19 mouse cellular contexts compared by ENCODE assay signal in genomic region chr6:22635141-22635540, GRCm38 (mm10).
"Had no signal": no experiment of that assay in that cellular context is flagged by ENCODE, and none has a peak within 500 bp of the region (broad histone marks: within the 10 kb centered on the region; RNA-seq: fewer than 3 reads in every experiment).

No protein-coding gene starts in this region.

- H3K9ac ChIP-seq: lung, embryonic 14.5 days; midbrain, embryonic 12.5 days; neural tube, embryonic 13.5 days; neural tube, embryonic 15.5 days had no signal

- DNase-seq: lung, adult 18-20 months; lung, embryonic 14.5 days; lung, postnatal 10 days; lung, postnatal 4 days; midbrain, embryonic 14.5 days; retina, postnatal 1 day; right cerebral cortex, adult 18-20 months; right cerebral cortex, postnatal 25 days; right cerebral cortex, postnatal 4 days; spleen, adult 18-20 months; thymus, adult 18-20 months; thymus, postnatal 14 days; thymus, postnatal 36 days had no signal

- H3K4me2 ChIP-seq: lung, embryonic 14.5 days; midbrain, embryonic 12.5 days; neural tube, embryonic 13.5 days; neural tube, embryonic 15.5 days had no signal

- H3K27me3 ChIP-seq: midbrain, embryonic 12.5 days; neural tube, embryonic 13.5 days; neural tube, embryonic 15.5 days had no signal

- H3K4me1 ChIP-seq: midbrain, embryonic 12.5 days; neural tube, embryonic 13.5 days; neural tube, embryonic 15.5 days had no signal

- H3K36me3 ChIP-seq: midbrain, embryonic 10.5 days; midbrain, embryonic 12.5 days; neural tube, embryonic 13.5 days; neural tube, embryonic 15.5 days had no signal

- H3K27ac ChIP-seq: midbrain, embryonic 10.5 days; midbrain, embryonic 12.5 days; neural tube, embryonic 13.5 days; neural tube, embryonic 15.5 days had no signal

- H3K9me3 ChIP-seq: midbrain, embryonic 10.5 days; midbrain, embryonic 12.5 days; neural tube, embryonic 13.5 days; neural tube, embryonic 15.5 days had no signal

- H3K4me3 ChIP-seq: midbrain, embryonic 10.5 days; midbrain, embryonic 12.5 days; myocyte; neural tube, embryonic 13.5 days; neural tube, embryonic 15.5 days had no signal

- ATAC-seq: midbrain, embryonic 16.5 days had no signal
